Mouse (Mus musculus) ES-Bruce4 (cell line): Measurements from ENCODE around the gene Ubl3. TPM values are rescaled to one million over a fixed set of nuclear protein-coding genes. Genes with fewer than 3 reads are reported as not detected.

ENCODE experiments used
- H3K27ac ChIP-seq: 2 replicates; pipeline ENCODE4 v1.5.1; 2012; ENCODE audit warnings: low read length, inconsistent platforms; ENCODE audit not compliant: insufficient read depth
- H3K27me3 ChIP-seq: 2 replicates; pipeline ENCODE4 v1.6.1; 2012; ENCODE audit warnings: mild to moderate bottlenecking, low read length, inconsistent platforms; ENCODE audit not compliant: control insufficient read depth, poor library complexity, insufficient read depth, severe bottlenecking
- H3K36me3 ChIP-seq: 2 replicates; pipeline ENCODE4 v1.6.1; 2012; ENCODE audit warnings: inconsistent platforms, mild to moderate bottlenecking, low read length, moderate library complexity; ENCODE audit not compliant: control insufficient read depth, poor library complexity, insufficient read depth, severe bottlenecking
- H3K4me1 ChIP-seq: one replicate; pipeline ENCODE4 v1.8.1; 2011; ENCODE audit warnings: low read length; ENCODE audit not compliant: control insufficient read depth, insufficient read depth
- H3K4me3 ChIP-seq: 2 replicates; pipeline ENCODE4 v1.5.1; 2011; ENCODE audit warnings: low read depth, mild to moderate bottlenecking, low read length
- H3K9ac ChIP-seq: 2 replicates; pipeline ENCODE4 v1.6.1; 2012; ENCODE audit warnings: low read depth, mild to moderate bottlenecking, inconsistent platforms; ENCODE audit not compliant: poor library complexity, severe bottlenecking
- H3K9me3 ChIP-seq: replicated peaks from 2 replicates; pipeline ENCODE4 v1.6.1; 2012; ENCODE audit warnings: mild to moderate bottlenecking, low read length, inconsistent platforms; ENCODE audit not compliant: control insufficient read depth, poor library complexity, insufficient read depth, severe bottlenecking
- CTCF ChIP-seq: IDR thresholded peaks from one replicate; pipeline ENCODE4 v1.8.1; 2011; ENCODE audit warnings: low read depth, low read length
- EP300 ChIP-seq: IDR thresholded peaks from 2 replicates; pipeline ENCODE4 v1.6.1; 2011; ENCODE audit warnings: low read depth, low read length; ENCODE audit not compliant: insufficient read depth
- POLR2A ChIP-seq: IDR thresholded peaks from one replicate; pipeline ENCODE4 v1.8.1; 2011; ENCODE audit warnings: low read length; ENCODE audit not compliant: insufficient read depth
- polyA plus RNA-seq: library from polyadenylated mRNA; stranded (reverse); fragments of >200 nt; gene quantifications from 2 replicates; pipeline ENCODE4 v1.2.4, GENCODE M21; 2011; ENCODE audit warnings: low read depth; ENCODE audit not compliant: missing spikeins, insufficient read depth, insufficient read length

Ubl3 gene
- polyA plus RNA-seq, 1 experiment, result 55.8 TPM

DNA sequence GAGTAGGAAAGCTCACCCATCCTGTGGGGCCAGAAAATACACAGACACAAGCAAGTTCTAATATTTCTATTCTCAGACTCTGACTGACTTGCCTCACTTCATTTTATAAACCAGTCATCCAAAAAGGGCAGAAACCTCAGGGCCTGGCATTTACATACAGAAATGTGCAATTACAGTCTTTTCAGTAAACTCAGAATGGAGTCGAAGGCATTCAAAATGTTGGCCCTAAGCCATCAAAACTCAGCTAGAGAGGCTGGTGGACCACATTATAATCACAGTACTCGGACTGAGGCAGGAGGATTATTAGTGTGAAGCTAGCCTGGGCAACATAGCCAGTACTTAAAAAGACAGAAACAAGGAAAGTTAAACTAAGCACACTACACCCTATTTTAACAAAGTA is 5.6 kb downstream of the Ubl3 start:
- Histone ChIP-seq H3K9me3 (no peaks in the 10 kb centered on the region), H3K4me3 (no peak overlapping the region), H3K27me3 (no peaks in the 10 kb centered on the region), H3K36me3 (no peaks in the 10 kb centered on the region; the same call in 1 of the 2 replicates), H3K4me1 (peaks cover 11% of the 10 kb centered on the region), H3K27ac (no peak overlapping the region), H3K9ac (no peak overlapping the region)
- TF ChIP-seq CTCF (no peak), EP300 (no peak)

DNA sequence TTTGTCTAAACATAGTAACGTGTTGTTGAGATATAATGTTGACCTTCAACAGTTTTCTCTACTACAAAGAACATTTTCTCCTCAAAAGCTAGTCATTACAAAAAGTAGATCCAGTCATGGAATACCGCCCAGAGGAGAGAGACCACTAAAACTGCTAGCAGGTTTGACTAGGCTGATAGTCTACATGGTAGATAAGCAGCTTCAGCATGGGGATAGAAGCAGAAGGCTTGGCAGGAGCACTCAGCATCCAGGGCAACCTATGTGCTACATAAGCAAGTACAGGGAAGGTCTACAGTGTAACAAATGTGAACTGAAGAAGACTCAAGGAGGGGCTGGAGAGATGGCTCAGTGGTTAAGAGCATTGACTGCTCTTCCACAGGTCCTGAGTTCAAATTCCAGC is 7.9 kb downstream of the Ubl3 start:
- peaks cover 11% of the 10 kb centered on the region for H3K4me1 ChIP-seq
- H3K27ac ChIP-seq, result no peak overlapping the region
- TF ChIP-seq POLR2A (no peak), CTCF (no peak), EP300 (no peak)

DNA sequence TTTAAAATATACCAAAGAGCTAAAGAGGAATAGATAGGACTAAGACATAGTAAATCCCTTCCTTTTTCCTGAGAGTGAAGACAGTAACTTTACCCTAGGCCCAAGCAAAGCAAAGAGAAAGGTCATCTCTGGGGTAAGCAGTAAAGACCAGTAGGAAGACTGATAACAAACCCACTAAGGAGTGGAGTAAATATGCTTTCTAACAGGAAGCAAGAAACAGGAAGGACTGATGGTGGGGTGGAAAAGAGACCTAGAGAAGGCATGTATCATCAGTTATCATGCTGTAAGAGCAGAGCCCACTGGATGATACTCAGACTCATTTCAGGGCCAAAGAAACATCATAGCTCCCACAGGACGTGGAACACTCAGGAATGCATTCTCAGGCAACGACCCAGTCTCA is 10.4 kb downstream of the Ubl3 start:
- TF ChIP-seq EP300 (no peak), POLR2A (no peak), CTCF (no peak)
- H3K4me3 ChIP-seq, result no peak overlapping the region
- H3K9me3 ChIP-seq, result no peaks in the 10 kb centered on the region
- H3K27ac ChIP-seq, result no peak overlapping the region
- no peaks in the 10 kb centered on the region; the same call in 1 of the 2 replicates for H3K36me3 ChIP-seq
- H3K9ac ChIP-seq, result no peak overlapping the region
- H3K27me3 ChIP-seq, result no peaks in the 10 kb centered on the region
- H3K4me1 ChIP-seq, result peaks cover 9% of the 10 kb centered on the region

More for the DNA sequence above, 7.9 kb downstream of the Ubl3 start:
- no peaks in the 10 kb centered on the region; the same call in 1 of the 2 replicates for H3K36me3 ChIP-seq
- no peak overlapping the region for H3K9ac ChIP-seq
- no peaks in the 10 kb centered on the region for H3K27me3 ChIP-seq
- no peak overlapping the region for H3K4me3 ChIP-seq
- no peaks in the 10 kb centered on the region for H3K9me3 ChIP-seq

DNA sequence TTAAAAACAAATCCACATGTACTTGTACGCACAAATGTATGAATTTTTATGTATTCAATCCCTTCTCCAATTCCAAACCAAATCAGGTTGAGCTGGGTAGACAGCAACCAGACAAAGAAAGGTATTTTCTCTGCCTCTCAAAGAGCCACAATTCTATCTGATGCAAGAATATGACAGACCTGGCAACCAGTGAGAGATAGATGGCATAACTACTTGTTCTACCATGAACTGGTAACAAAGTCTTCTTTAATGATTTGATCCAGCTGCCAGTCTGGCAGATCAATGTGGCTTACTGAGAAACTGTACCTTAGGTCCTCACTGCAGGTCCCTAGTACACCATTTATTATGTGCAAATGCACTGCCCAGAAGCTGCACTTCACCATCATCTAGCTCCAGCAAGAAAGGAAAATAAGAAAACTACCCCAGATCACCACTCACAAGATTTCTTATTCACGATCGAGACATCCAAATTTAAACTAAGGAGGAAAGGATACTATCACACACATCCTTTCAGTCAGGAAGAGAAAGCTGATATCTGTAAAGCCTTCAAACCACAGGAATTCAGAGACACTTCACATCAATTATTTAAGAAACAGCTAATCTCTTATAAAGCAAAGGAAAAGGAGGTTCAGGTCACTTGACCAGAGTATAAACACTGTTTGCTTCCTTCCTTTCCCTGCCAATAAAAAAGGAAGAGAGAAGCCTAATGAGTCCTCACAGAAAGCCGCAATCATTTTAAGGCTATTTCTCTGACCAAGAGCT is 16.7 kb downstream of the Ubl3 start:
- Histone ChIP-seq H3K4me1 (no peaks in the 10 kb centered on the region), H3K27me3 (no peaks in the 10 kb centered on the region), H3K9me3 (no peaks in the 10 kb centered on the region), H3K27ac (no peak overlapping the region), H3K4me3 (no peak overlapping the region), H3K9ac (no peak overlapping the region), H3K36me3 (no peaks in the 10 kb centered on the region)
- TF ChIP-seq CTCF, result no peak
- no peak for TF ChIP-seq POLR2A

DNA sequence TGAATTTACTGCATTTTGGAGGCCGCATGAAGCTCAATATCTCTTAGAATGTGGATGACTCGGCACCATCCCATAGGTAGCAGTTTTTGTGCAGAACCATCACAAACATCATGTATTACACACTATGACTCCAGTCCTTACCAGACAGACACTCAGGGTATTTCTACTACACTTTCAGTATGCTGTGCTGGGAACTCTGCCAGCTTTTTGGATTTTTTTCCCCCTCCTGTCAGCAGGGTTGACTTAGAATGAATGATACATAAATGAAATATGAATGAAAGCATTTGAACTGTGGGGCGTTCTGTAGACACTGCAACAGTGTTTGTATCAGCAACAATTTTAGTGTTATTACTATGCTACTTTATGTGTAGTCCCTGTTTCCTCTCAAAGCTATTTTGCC is 17.9 kb downstream of the Ubl3 start:
- H3K9me3 ChIP-seq, result no peaks in the 10 kb centered on the region
- H3K9ac ChIP-seq, result no peak overlapping the region
- no peak overlapping the region for H3K27ac ChIP-seq
- no peaks in the 10 kb centered on the region for H3K36me3 ChIP-seq
- H3K4me1 ChIP-seq, result no peaks in the 10 kb centered on the region
- H3K4me3 ChIP-seq, result no peak overlapping the region
- TF ChIP-seq CTCF (no peak), EP300 (no peak), POLR2A (no peak)
- no peaks in the 10 kb centered on the region for H3K27me3 ChIP-seq

DNA sequence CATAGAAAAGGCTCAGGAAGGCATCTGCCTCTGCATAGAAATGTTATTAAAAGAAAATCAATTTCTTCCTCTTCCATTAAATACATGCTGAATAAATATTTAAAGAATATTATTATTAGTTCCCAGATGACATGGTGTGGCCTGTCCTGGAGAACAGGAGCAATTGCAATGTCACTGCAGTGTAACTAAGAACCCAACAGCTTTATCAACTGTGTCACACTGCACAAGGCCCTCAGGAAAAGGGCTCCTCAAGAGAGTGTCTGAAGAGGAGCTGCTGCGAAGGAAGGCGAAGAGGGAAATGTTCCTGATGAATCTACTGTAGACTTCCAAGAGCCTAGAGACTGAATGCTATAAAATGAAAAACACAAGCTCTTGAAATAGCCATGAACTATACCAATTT is 18.7 kb downstream of the Ubl3 start:
- Histone ChIP-seq H3K4me3 (no peak overlapping the region), H3K27me3 (no peaks in the 10 kb centered on the region), H3K9ac (no peak overlapping the region), H3K9me3 (no peaks in the 10 kb centered on the region), H3K27ac (no peak overlapping the region), H3K36me3 (no peaks in the 10 kb centered on the region), H3K4me1 (no peaks in the 10 kb centered on the region)
- TF ChIP-seq CTCF, result no peak
